Mouse (Mus musculus): ENCODE data around the gene Polh.
A peak's percentile ranks its signal among the peaks of the same experiment; 100 is the strongest.

Gene Polh

GRCm38 (mm10) chr17:46202421-46203071, at the start of gene Polh, which contains the start of gene Xpo5:
Gene Polh (minus strand): TSS chr17:46202645.
Gene Xpo5 (plus strand): TSS chr17:46202782.
- peak; percentile 93 for DNase-seq

GRCm38 (mm10) chr17:46251174-46251573, 48.7 kb upstream of the Polh start:
- DNase-seq: no peak

GRCm38 (mm10) chr17:46248189-46248522, 45.7 kb upstream of the Polh start:
- DNase-seq: no peak

- peak; percentile 95 for DNase-seq
Measured at GRCm38 (mm10) chr17:46247512-46248188, 45.2 kb upstream of the Polh start, which contains the start of the genes Polr1c and Yipf3. Gene Polr1c (minus strand): TSS chr17:46248054. Gene Yipf3 (plus strand): TSS chr17:46248080.

- DNase-seq: no peak
Measured at GRCm38 (mm10) chr17:46244579-46244978, 42.1 kb upstream of the Polh start.

- DNase-seq: peak; percentile 33
Measured at GRCm38 (mm10) chr17:46243624-46244023, 41.2 kb upstream of the Polh start.

DNA sequence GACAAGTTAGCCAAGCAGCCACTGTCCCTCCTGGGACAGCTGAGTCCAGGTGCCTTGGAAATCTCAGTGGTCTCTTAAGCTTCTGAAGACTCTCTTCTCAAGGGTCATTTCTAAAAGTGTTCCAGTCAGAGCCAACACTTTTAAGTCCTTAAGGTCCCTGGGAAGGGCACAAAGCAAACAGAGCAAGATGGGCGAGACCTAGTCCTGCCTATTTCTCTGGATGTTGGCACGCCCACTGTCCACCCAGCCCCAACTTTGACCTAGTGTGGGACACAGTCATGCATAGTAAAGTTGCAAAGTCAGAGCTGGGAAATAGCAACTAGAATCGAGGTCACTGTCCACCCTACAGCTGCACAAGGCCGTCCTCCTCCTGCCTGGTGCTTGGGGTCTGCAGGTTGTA, 40.5 kb upstream of the Polh start:
- no peak for DNase-seq

DNA sequence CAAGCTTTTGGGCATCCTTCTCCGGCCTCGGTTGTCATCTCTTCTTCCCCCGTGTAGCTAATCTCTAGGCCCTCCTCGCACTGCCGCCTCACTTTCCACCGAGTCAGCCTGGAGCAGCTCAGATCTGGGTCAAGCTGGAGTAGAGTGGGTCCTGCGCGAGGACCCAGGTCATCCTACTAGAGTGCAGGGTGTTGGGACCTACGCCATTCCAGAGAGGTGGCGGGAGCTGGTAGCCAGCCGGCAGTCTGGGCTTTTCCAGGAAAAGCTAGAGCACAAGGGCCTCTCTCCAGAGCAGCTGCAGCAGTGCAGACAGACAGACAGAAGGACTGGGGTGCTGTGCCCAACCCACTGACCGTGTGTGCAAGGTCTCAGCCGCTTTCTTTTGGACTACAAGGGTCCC, 39.8 kb upstream of the Polh start:
- DNase-seq: no peak

- no peak for DNase-seq
Measured at GRCm38 (mm10) chr17:46241471-46241870, 39.0 kb upstream of the Polh start.

- DNase-seq: no peak
Measured at GRCm38 (mm10) chr17:46239516-46240114, 37.2 kb upstream of the Polh start.

DNA sequence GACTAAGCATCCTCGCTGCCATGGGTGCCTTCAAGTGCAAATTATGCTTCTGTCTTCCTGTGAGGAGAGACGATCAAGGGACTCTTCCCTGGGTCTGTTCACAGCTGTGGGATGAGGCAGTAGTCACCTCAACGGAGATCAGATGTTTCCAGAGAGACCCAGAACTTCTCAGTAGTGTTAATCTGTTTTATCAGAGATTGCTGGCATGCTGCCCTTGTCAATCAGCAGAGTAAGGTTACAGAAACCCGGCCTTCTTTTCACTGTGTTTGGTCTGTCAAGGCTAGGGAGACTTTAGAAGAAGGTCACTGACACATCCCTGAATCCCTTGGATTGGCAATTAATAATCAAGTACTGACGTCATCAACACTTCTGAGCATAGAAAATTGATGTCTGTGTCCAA, 35.0 kb upstream of the Polh start:
- no peak for DNase-seq

- DNase-seq: no peak
Measured at GRCm38 (mm10) chr17:46237079-46237478, 34.6 kb upstream of the Polh start.

DNA sequence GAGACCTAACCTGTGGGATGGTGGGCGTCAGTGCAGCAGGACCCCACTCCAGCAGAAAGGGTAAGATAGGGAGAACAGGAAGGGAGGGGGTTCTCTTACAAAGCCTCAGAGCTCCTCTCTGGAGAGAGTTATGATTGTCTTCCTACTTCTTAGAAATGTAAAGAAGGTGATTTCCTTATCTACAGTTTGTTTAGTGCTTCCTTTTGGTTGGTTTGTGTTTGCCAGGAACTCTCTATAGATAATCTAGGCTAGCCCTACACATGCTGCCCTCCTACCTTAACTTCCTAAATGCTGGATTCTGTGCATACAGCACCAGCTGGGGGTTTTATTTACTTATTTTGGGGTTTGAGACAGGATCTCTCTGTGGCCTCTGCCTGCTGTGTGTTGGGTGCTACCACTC, 33.6 kb upstream of the Polh start:
- DNase-seq: no peak

GRCm38 (mm10) chr17:46227576-46227975, 25.1 kb upstream of the Polh start:
- DNase-seq: no peak

- no peak for DNase-seq
Measured at GRCm38 (mm10) chr17:46221601-46222000, 19.2 kb upstream of the Polh start.

- DNase-seq: peak; percentile 6
Measured at GRCm38 (mm10) chr17:46210550-46210949, 8.1 kb upstream of the Polh start.

- DNase-seq: no peak
Measured at GRCm38 (mm10) chr17:46206676-46207075, 4.2 kb upstream of the Polh start.

DNA sequence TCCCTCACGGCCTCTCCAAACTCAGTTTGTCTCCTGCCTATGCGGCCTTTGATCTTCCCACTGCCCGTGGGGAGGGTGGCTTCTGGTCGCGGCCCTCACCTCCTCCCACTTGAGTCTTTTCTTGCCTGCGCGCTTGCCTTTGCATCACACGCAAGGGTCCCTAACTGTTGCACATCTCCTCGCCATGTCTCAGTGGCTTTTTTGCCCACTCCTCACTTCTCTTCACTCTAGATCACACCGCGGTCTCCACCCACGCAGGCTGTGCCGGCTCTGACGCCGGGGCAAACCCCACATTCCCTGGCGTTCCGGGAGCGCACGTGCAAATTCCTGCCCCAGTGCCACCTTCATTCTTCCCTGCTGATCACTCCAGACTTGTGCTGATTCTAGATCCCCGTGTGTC, 633 bp upstream of the Polh start:
- no peak for DNase-seq

DNA sequence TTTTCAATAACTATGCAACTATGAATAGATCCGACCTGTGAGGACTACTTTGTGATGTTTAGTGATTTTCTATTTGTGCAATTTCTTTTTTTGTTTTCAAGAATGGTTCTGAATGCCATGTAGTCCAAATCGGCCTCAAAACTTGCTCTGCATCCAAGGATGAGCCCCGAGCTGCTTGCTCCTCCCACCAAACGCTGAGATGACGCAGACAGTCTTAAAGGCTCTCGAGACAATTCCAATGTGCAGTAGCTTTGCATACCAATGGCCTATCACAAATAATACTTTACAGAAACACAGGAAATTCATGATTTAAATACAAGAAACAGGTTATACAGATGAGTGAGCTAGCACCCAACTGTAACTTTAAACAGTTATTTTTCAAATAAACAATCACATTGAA, 1.3 kb downstream of the Polh start:
- no peak for DNase-seq

DNA sequence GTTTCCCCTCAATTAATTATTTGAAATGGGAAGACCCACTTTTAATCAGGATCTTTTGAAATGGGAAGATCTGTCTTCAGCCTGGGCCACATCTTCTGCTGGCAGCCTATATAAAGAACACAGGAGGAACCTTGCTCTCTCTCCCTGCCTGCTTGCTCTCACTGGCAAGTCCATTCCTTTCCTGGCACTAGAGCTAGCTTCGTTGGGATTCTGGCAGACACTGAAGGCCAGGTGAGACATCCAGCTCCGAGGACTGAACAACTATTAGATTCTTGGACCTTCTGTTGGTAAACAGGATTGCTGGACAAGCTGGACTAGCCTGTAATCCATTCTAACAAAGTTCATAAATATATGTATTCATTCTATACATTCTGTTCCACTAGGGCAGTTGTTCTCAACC, 13.6 kb downstream of the Polh start:
- DNase-seq: no peak

DNA sequence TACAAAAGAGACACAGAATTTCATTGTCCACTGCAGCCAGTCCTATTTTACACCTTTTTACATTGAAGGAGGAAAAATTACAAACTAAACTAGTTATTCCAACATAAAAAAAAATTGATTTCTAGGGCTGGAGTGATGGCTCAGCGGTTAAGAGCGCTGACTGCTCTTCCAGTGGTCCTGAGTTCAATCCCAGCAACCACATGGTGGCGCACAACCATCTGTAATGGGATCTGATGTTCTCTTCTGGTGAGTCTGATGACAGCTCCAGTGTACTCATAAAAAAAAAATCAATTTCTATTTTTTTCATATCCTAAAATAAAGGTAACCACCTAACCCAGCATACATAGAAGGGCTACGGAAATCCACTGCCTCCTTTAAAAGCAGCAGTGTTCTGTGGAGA, 20.2 kb downstream of the Polh start:
- DNase-seq: no peak

GRCm38 (mm10) chr17:46170538-46170937, 31.9 kb downstream of the Polh start:
- no peak for DNase-seq

DNA sequence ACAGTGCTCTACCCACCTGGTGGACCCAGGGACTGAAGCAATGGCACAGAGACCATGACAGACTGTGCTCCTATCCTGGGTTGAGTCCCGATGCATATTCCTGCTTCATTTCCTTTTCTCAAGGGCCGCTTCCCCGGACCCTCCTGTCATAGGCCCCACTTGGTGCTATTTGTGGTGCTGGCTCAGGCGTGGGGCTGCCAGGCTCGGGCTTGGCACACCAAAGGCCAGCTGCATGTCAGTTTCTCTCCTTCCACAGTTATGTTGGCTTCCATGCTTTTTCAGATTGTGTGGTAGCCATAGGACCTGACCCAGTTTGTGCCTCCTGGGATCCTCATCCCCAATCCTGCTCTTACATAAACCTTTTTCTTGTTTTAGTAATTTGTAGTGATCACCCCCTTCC, 33.7 kb downstream of the Polh start:
- no peak for DNase-seq

GRCm38 (mm10) chr17:46168318-46168717, 34.1 kb downstream of the Polh start:
- no peak for DNase-seq
